Mouse (Mus musculus) thymus, postnatal 10 days (tissue): ENCODE data around the gene Ifrd1.

ENCODE experiments used
- DNase-seq, 2 experiments: peaks; one replicate each; pipeline ENCODE4 v3.0.0; 2021; ENCODE audit warnings: low spot score in 2 of 2

The Ifrd1 gene

DNA sequence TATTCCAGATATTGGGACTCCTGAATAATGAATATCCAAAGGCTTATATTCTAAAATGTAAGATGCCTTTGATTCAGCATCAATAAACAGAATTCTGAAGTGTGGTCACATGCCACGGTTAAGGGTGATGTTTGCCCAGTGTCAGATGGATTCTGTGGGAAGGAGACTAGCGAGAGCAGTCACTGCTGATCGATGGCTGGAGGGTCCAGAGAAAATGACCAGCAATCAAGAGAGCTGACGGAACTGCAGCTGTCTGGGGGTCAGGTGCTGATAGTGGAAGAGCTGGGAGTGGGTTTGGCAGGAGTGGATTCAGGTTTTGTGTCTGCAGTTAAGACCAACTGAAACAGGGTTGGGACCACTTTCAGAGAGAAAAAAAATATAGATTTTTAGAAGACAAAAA is 5.1 kb downstream of the Ifrd1 start:
- no peak for DNase-seq

GRCm38 (mm10) chr12:40239161-40239560 is 9.1 kb downstream of the Ifrd1 start:
- DNase-seq, result no peak

GRCm38 (mm10) chr12:40232231-40232630 is 16.1 kb downstream of the Ifrd1 start:
- DNase-seq, result no peak

DNA sequence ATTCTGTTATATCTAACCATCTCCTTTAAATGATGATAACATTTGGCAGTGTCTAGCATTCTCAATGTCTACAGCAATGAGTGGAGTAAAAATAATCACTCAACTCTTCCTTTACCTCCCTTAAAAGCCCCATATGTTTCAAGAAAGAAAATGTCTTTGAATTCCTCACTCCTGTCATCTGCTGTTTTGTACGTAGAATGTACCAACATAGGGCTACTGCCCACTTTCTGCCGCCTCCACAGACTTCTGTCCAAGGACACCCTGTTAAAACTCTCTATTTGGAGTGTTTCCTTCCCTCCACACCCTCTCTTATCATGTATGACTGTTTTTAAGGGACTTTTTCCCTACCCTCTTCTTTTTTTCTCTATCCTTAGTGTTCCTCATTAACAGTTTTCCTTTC is 16.7 kb downstream of the Ifrd1 start:
- no peak for DNase-seq

DNA sequence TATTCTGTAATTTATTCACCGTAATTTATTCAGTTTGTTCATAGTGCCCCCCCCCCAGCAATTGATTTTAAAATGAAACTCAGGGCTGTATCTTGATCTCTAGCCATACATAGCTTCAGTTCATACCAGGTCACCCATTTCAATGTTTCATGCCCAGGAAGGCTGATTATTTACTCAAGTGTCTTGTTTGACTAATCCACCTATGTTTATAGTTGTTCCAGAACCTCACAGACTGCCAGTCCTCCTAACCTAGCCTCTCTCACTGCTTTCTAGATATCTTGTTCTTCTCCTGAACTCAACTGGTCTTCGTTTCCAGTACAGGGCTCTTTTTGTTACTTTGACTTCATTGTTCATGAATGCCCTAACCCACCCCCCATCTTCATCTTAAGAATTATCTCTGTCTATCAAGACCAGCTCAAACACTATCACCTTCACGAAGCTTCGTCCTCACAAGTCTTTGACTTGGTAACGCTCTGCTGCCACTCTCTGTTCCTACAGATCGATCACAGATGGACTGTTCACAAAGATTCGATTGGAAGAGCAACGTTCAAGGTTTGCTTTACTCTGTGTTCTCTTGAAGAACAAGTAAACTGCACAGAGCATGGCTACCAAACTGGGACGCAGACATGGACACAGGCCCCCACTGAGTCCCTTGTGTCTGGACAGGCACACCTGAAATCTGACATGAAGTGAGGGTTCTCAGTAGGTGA is 24.0 kb downstream of the Ifrd1 start:
- no peak for DNase-seq

DNA sequence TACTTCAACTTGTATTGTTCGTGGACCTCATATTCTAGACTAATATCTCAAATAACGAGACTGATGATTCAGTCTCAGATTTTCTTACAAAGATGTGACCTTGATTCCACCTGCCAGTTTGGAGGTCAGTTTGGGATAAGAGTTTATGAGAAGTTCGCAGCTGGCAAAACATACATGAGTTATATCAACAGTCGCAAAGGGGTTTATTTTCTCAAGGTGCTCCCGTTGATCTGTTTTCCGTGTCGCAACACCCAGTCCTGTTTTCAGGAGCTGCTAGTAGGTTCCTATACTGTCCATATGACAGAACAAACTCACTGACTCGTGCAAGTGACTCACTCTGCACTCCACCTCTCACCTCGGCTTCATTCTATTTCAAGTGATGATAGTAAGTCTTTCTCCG is 24.6 kb downstream of the Ifrd1 start:
- peak in 1 of 2 experiments; percentile 14 for DNase-seq

- DNase-seq, result peak; percentile 97 to 98
These were observed 25.2 kb downstream of the Ifrd1 start for GRCm38 (mm10) chr12:40223082-40223619.

DNA sequence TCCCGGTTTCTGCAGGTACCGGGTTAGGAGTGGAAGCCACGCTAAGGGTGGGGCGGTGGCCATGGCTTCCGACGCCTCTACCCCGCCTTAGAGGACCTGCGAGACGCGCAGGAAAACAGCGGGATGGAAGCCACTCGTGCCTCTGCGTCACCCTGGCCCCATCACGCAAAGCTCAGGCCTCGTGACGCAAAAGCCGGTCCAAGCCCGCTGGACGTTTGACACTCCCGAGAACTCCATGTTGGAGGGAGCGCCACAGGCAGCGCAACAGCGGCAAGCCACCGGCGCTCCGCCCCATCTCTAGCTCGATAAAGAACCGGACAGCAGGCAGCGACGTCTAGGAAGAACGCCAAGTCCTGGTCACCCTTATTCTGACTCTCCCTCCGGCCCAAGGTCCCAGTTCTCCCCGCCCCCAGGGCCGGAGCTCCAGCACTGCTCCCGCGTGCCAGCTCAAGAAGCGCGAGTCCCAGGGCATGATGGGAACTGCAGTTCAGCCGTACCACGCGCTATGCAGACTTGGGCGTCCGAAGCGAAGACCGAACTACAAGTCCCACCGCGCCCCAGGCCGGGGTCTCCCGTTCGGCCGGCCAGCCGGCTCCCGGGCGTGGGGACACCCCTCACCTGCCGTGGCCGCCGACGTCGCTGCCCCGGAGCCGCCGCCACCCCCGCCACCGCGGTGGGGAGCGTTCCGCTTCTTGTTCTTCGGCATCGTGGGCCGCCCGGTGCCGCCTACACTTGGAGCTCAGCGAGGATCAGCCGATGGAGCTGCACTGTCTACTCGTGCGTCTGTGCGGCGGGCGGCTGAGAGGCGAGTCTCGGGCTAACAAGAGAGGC is 25.8 kb downstream of the Ifrd1 start:
- peak; percentile 84 to 86 for DNase-seq

DNA sequence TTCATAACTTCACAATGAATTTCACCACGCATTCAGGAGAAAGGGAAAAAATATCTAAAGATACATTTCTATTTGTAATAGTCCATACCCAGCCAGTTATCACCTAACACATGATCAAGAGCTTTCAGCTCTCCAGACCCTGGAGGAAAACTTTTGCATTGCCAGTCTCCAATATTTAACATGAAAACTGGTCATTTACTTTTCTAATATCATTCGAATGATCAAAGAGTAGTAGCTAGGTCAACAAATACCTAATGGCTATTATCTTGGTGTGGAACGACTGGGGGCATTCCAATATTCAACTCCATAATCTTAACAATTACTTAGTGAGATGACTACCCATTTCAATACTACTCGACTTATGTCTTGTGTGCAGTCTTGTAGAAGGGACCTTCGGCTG is 26.7 kb downstream of the Ifrd1 start:
- DNase-seq, result no peak

GRCm38 (mm10) chr12:40220896-40221295 is 27.4 kb downstream of the Ifrd1 start:
- no peak for DNase-seq

DNA sequence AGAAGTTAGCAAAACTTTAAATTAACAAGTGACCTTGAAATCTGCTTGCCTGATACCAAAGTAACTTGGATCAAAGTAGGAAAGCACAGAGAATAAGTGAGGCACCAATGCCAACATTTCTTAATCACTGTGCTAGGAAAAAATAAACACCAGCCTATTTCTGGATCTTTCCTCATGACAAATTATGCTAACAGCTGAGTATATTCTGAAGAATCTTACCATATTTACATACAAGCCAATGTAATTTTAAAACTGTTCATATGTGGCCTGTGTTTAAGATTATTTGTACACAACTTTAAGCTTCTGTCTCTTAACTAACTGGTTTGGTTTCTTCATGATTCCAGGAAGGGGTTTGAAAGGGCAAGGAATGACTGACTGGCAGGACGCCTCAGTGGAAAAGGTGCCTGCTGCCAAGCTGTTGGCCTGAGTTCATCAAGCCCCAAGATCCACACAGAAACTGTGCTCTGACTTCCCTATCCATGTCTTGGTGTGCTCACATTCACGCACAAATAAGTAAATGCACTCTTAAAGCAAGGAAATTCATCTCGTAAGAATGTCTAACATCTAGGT is 28.2 kb downstream of the Ifrd1 start:
- DNase-seq, result no peak

- DNase-seq, result no peak
These were observed 29.8 kb downstream of the Ifrd1 start for GRCm38 (mm10) chr12:40218430-40218945.

DNA sequence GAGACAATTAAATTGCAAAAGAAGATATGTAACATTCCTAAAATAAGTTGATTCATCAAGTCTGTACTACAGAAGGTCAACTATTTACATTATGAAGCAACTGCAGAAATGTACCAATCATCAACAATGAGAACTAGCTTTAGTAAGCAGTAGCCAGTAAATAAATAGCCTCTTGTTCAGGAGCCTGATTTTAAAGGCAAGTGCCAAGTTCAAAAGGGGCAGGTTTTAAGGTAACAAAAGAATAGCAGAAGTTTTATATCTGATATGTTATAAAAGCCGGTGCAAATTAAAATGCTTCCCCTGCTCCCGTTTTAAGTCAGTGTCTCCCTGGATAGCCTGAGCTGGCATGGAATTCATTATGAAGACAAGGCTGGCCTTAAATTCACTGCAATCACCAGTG is 30.5 kb downstream of the Ifrd1 start:
- DNase-seq, result no peak

DNA sequence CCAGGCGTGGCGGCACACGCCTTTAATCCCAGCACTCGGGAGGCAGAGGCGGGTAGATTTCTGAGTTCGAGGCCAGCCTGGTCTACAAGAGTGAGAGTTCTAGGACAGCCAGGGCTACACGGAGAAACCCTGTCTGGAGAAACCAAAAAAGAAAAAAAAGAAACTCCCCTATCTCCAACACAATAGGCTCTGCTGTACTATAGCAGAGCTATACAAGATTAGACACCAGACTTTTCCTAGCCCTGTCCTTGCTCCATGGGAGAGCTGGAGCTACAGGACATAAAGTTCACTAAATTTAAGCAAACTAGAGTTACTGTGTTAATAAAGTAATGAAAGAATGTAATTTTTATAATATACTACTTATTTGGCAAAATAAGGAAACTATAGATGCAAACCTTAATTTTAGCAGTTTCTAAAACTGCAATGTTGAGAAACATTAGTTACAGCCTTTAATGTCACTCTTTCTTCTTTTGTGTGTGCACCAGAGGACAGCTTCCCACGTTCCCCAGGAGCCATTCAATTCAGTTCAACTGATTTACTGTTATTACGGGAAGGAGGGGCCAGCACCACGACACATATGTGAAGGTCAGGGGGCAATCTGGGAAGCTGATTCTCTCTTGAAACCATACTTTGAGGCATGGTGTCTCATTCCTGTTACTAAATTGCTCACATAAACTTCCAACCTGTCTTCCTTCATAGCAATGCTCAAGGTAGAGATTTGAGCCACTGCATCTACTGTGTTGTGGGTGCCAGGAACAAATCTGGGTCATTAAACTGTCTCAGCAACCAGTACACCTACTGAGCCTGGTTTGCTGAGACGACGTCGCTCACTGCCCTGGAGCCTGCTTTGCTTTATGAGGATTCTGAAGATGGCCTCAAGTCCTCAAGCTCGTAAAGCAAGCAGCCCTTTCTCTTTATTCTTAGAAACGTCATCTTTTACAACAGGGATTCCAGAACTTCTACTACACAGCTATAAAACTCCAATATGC is 33.1 kb downstream of the Ifrd1 start:
- DNase-seq, result no peak

DNA sequence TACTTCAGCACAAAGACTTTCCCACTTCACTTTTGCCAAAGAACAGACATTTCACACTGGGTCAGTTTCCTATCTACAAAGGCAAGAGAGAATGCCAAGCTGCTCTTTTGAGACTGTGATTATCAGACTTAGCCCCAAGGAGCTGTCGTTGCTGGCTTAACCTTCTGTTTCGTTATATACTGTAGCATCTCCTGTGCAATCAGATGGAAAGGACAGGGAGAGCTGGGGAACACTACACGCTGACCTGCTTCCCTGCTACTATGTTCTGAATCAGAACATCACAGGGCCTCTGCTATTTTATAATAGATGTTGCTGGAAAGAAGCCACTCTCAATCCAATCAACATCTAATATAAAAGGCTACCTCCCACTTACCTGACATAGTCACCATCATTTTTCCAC is 39.3 kb downstream of the Ifrd1 start:
- DNase-seq, result no peak

DNA sequence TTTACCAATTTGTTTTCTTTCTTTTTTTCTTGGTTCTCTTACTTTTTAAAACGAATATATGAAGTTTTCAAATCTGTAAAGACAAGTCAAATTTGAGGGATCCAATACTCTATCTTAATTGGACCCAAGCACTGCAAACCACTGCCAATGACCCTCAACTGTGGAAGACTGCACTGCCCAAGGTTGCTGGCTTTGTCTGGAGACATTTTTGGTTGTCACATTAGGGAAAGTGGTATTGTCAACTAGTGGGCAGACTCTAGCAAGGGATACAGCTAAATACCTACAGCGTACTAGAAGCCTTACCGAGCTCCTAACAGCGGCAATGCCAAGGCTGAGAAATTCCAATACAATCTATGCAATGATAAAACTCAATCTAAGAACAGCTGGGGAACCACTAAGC is 40.4 kb downstream of the Ifrd1 start:
- no peak for DNase-seq

GRCm38 (mm10) chr12:40202161-40203035 is 45.9 kb downstream of the Ifrd1 start:
- no peak for DNase-seq

- no peak for DNase-seq
These were observed 47.6 kb downstream of the Ifrd1 start for GRCm38 (mm10) chr12:40200484-40201235.

DNA sequence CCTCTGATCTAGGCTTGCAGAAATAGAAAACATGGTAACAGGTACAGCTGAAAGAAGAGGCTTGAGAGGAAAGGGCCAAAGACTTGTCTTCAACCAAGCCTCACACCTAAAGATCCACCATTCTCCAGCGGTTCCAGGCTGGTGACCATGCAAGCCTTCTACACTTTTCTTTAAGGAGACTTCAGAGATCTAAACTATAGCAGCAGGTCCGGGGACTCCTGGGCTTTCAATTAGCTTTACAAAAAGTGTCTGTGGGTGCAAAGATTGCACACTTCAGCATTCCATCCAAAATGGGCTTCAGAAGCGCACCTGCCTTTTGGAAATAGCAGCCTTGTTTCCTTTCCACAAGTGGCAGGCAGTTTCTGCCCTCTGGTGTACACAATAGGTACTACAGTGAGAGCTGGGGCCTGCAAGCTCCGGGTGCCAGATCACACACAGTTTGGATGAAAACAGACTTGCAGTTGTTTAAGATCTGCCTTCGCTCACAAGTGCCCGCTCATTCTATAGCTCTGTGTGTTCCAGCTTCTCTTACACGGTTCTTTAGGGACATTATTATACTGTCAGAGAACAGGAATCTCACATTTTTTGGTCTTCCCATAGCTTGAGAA is 48.4 kb downstream of the Ifrd1 start:
- peak; percentile 78 to 86 for DNase-seq
